Mouse (Mus musculus) urinary bladder, postnatal 10 days (tissue): ENCODE data around the gene Dlgap1.

Experiments
- DNase-seq: peaks from one replicate; pipeline ENCODE4 v3.0.0; 2022; ENCODE audit warnings: low spot score

Dlgap1 gene

GRCm38 (mm10) chr17:69969021-69969815, at the start of gene Dlgap1:
TSS of gene Dlgap1 (plus strand) at chr17:69969073.
- no peak for DNase-seq

GRCm38 (mm10) chr17:69954936-69955335, 13.9 kb upstream of the Dlgap1 start:
- DNase-seq = no peak

DNA sequence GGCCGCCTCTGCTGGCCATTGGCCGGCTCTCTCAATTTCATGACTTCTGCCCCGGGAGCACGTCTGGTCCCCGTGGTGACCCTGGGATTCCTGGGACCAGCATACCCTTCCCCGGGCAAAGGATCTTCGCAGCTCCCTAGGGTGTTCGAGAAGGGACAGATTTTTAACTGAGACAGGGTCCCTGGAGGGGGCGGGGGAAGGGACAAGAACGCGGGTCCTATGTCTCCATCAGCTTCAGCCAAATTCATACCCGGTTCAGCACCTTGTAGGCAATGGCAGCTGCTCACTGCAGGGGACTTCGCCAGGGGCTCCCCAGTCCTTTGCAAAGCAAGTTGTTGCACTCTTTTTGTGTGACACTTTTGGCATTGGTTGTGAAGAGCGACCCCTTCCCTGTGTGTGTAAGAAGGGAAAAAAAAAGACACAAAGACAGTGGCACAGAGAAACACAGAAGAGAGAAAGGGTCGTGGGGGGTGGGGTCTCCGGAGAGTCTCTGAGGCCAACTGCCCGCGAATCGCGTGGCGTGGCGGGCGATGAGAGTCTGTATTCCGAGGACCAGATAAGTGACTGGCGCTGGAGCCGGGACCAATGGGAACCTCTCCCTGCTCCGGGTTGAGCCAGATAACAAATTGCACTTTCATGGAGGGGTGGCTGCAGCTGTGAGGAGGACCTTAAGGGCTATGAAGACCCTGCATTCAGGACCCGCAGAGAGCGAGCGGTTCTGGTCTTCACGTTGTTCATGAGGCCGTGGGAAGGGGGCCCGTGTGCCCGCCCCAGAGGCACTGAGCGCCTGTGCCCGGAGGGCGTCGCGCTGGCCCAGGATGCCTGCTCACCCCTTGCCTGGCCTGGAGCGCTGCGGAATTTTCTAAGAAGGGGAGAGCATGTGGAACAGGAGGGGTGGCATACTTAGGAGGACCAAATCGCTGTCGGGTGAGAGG, 1.2 kb downstream of the Dlgap1 start:
- no peak for DNase-seq

DNA sequence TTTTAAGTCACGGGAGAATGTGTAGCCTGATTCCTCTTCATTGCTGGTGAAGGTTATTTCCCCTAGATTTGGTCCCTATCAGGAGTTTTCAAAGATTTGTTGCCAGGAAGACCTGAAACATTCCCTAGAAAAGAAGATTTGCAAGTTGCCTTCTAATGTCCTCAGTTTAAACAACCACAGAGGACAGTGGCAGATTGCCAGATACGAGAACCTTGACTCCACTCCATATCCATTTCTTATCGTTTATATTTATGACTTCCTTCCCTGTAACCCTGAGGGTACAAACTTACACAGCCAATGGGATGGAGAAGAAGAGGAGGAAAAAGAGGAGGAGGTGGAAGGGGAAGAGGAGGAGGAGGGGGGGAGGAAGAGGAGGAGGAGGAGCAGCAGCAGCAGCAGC, 4.2 kb downstream of the Dlgap1 start:
- DNase-seq = no peak

GRCm38 (mm10) chr17:69973991-69974390, 5.1 kb downstream of the Dlgap1 start:
- no peak for DNase-seq

DNA sequence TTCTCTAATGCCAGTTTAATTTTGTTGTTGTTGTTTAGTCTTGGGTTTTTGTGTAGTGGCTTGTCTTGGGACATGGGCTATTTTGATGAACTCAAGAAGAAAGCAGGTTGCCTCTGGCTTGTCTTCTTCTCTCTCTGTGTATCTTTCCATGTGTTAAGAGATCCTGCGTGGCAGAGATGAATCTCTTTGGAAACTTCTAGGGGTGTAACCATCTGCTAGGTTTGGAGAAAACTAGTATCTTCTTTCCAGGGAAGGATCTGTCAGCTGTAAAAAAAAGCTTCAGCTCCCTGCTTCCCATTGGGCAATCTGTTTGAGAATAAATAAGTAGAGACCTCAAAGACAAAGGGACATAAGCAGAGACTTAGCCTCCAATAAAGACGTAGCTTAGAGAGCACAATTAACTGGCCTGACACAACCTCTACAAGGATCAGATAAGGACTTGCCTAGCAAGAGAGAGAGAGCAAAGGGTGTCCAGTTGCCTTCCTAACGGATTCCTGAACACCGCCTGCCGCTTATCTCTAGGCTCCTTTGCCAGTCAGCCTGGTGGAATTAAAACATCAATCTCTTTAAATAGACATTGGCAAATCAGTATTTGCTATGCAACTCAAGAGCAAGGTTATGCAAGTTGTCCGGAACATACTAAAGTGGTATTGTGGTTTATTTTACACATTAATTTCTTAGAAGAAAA, 13.5 kb downstream of the Dlgap1 start:
- DNase-seq = no peak

DNA sequence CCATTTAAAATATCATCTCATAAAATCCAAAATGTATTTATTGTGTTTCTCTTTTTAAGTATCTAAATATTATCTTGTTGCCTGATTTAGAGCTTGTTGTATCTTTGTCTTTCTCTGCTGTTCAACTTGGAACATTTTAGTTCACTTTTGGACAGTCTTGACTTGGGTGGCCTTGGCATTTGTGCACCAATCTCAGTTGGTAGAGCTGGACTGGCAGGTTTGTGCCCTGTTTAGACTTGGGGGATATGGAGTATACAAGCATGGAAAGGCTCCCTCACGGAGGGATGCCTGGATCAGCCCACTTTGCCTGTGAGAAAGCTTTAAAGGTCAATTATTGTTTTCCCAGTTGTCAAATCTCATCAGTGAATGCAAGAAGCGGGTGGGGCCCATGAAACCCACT, 27.5 kb downstream of the Dlgap1 start:
- DNase-seq = no peak

DNA sequence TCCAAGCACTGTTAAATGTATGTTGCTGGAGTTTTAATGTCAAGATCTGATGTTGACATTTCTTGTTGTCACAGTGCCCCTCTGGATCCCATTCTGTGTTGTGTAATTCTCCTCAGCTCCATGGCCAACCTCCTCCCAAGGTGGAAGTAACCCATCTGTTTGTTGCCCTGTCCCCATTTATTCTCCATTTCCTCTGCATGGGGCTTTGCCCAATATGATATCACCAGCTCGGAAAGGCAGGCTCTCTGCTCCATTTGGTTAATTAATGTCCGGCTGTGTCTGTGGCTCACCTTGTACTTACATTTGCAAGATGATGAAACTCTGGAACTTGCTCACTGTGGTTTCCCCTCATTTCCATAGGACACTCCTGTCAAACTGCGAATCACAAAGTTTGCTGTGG, 33.2 kb downstream of the Dlgap1 start:
- DNase-seq = no peak

GRCm38 (mm10) chr17:70004628-70005027, 35.8 kb downstream of the Dlgap1 start:
- DNase-seq = no peak

DNA sequence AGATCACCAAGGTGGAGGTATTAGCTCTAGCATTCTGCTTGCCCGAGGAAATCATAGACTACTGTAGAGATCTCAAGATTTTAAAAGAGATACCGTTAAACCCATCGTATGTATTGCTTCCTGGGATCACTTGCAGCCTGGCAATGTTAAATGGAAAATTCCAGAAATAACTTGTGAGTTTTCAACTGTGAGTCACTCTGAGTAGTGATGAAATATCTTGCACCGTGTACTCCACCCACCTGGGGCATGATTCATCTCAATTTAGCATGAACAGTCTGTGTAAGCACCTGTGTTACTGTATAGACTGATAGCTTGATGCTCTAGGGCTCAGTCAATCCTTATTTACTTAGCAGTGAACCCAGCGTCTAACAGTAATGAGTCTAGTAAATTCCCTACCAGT, 38.7 kb downstream of the Dlgap1 start:
- no peak for DNase-seq

DNA sequence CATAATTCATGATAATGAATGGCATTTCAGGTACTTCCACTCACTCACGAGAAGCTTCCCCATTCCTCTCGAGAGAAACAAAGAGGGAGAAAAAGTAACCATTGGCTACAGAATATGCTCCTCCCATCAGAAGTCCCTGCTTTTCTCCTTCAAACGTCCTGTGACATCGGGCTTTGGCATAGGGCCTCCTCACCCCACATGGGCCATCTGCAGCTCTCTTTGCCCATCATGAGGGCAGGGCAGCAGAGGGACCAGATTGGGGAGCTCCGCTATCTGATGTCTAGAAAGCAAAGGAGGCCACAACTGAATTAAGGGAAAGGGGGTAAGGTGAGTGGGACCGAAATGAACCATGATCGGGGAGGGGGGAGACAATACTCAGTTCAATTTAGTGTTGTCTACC, 47.6 kb downstream of the Dlgap1 start:
- no peak for DNase-seq

DNA sequence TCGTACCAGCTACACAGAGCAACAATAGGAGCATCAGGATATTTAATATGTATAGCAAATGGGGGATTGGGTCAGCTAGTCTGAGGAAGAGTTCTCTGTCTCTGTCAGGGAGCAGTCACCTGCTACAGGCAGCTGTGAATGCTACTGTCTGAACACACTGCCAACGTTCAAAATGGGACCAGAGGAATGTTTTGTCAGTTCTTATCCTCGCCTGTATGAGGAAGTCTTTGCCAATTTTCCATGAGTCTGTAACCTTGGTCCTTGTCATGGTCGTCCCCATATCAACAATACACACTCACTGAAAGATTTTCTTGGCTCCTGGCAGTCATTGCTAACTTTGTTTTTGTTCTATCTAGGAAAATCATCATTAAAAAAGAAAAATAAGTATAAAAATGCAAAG, 51.5 kb downstream of the Dlgap1 start:
- no peak for DNase-seq

DNA sequence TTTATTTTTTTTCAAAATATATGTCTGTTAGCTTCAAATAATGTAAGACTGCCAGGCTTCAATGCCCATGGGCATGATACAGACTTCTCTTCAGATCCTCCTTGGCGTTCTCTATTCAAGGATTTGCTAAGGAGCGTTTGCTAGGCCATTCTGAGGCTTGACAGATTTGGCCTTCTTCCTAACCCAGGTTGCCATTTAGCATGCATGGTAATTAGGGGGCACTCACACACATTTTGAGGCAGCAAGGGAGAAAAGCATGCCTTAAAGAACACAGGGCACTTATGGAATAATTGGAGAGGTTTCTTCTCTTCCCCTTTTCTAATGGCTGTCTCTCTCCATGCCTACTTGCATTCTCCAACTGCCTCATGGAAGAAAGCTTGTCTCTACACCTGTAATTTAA, 53.7 kb downstream of the Dlgap1 start:
- DNase-seq = no peak

- DNase-seq = no peak
Observed at GRCm38 (mm10) chr17:70034862-70035261, 66.0 kb downstream of the Dlgap1 start.

- DNase-seq = no peak
Observed at GRCm38 (mm10) chr17:70040751-70041430, 72.0 kb downstream of the Dlgap1 start.

DNA sequence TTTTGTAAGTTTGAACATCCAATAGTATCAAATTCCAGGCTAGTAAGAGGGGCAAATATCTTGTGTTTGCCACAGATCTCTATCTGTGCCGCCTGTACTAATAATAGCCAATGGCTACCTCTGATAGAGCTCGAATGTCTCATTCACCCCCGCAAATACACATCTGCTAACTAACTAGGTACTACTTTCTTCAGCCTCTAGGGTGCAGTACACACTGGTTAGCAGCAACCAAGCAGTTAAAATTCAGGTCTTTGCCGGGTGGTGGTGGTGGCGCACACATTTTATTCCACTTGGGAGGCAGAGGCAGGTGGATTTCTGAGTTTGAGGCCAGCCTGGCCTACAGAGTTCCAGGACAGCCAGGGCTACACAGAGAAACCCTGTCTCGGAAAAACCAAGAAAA, 99.4 kb downstream of the Dlgap1 start:
- no peak for DNase-seq

DNA sequence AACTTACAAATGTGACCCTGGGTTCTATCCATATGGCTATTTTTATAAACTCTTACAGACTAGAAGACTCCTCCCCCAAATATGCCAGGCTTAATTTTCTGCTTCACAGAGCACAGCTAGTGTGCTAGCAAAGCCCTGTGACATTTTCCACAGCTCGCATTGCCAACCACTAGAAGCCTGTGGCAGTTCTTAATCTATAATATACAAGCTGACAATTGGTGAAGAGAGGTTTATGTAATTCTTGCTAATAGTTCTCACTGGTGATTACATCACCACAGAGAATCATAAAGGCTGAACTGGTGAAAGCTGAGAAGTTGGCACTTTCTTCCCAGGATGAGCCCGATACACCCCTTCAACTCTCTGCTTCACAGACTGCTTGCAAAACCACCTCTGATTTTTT, 103.2 kb downstream of the Dlgap1 start:
- DNase-seq = no peak

DNA sequence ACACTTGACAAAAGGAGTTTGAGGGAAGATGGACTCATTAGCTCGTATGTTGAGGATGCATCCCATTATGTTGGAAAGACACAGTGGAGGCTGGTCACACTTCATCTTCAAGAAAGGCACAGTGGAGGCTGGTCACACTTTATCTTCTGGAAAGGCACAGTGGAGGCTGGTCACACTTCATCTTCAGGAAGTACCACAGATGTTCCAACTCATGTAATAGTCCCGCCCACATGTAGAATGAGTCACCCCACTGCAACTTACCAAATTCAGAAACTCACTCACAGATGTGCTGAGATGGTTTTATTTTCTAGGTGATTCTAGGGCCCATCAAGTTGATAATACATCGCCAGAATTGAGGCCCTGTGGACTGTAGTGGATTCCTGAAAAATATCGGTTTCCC, 119.3 kb downstream of the Dlgap1 start:
- DNase-seq = no peak

DNA sequence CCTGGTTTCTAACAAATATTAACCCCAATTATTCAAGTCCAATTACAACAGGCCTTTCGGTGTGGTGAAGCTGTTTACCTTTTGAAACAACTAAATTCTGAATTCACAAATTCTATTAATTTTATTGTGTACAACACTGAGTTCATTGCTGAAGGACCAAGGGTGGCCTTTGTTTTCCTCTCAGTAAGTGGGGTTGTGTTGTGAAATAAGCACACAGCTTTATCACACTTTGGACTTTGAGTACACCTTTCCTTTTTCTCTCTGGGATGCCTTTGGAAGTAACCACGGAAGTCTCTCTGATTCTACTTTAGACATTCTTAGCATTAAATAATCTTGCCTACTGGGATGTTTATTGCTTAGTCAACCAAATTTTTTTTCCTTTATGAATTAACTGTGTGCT, 121.9 kb downstream of the Dlgap1 start:
- no peak for DNase-seq

DNA sequence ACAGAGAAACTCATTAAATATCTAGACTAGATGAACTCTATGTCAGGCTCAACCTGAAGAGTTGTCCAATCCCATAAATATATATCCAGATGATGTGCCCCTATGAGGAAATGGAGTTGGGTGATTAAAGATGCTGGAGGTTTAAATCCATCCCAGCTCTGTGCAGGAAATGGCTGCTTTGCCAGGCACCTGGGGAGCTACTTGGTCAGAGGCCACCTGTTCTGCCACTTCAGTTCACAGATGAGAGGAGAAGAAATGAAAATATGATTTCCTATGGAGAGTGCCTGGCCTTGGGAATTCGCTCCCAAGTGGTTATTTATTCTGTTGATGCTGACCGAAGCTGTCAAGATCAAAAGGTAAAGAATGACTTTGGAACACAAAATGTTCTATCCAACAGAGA, 160.3 kb downstream of the Dlgap1 start:
- no peak for DNase-seq

- DNase-seq = no peak
Observed at GRCm38 (mm10) chr17:70169831-70170230, 201.0 kb downstream of the Dlgap1 start.

- DNase-seq = no peak
Observed at GRCm38 (mm10) chr17:70172500-70173036, 203.7 kb downstream of the Dlgap1 start.
